Mouse (Mus musculus) erythroid progenitor cell, adult 5-6 weeks (primary cell): ENCODE measurements around the gene Gm4131. TPM values are rescaled to one million over a fixed set of nuclear protein-coding genes. Genes with fewer than 3 reads are reported as not detected.

Source experiments
- ATAC-seq: replicated peaks from 2 replicates; pipeline ENCODE4 v1.8.0; 2016; ENCODE audit warnings: moderate number of reproducible peaks, mild to moderate bottlenecking, moderate TSS enrichment, inconsistent platforms; ENCODE audit not compliant: poor library complexity, low FRiP score, severe bottlenecking
- total RNA-seq, 2 experiments: library from RNA; stranded (forward) in 1 of 2; stranded (reverse) in 1 of 2; fragments of 150-400 nt in 1 of 2; fragments of 186-747, 209-891 nt in 1 of 2; gene quantifications; 2 replicates each; pipeline versions ENCODE4 v1.2.3 to v1.2.4; 2015 to 2017; ENCODE audit warnings: low replicate concordance in 2 of 2

Gm4131 gene
- total RNA-seq, 2 experiments from 2014 or later, result not detected

DNA sequence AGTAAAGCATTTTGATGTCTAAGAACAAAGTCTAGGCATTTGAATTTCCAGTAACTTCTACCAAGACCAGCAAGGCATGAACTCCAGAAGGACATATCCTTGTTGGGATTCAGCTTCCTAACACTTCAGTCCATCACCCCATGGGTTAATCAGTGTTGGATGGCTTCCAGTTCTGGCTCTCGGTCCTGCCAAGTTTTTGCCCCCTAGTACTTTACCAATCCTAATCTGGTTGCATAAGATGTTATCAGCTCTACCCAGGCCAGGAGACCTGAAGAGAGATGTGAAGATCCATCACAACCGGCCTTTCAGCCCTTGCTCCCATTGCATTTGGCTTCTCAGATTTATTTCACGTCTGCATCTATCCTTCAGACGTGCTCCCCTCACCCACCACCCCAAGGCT lies 144.5 kb downstream of the Gm4131 start:
- ATAC-seq, result no peak

GRCm38 (mm10) chr14:62417501-62417900 lies 149.2 kb downstream of the Gm4131 start:
- no peak for ATAC-seq

GRCm38 (mm10) chr14:62416742-62417134 lies 150.0 kb downstream of the Gm4131 start:
- no peak for ATAC-seq

DNA sequence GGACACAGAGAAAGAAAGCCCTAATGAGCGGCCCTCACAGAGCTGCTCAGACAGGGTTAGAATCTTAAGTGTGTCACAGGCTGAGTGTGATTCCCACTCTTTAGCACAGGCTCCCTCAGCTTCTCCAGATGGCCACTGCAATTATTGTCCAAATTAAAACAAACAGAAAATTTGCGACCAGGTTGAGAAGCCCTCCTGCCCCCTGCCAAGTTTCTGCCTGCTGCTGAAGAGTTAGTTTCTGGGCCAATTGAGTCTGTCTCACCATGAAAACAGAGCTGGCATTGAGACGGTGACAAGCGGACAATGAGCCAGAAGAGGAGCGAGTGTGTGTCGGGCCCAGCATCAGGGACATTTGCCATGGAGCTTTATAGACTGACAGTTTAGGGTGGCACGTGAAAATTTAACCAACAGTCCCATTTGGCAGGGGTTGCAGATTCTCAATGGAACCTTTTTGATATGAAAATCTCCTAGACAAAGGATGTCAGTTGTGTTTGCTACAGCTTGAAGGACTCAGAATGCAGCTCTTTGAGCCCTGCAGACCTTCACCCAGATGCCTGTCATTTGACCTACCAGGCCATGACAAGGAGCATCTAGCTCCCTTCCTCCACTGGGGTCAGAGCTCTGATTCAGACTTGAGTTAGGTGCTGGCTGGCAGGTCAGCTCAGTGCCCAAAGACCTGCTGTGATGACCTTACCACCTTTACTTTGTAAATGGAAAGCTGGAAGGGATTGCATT lies 150.5 kb downstream of the Gm4131 start:
- ATAC-seq, result no peak

Other genes starting within 250 kb of the Gm4131 start
- gene Gucy1b2, start 110.6 kb downstream of the Gm4131 start, total RNA-seq (2015; ENCODE audit: low replicate concordance), result not detected in 2 replicates
- gene Gucy1b2, start 110.6 kb downstream of the Gm4131 start, total RNA-seq (2017; ENCODE audit: low replicate concordance), result not detected in 2 replicates
- gene Fam124a, start 11.2 kb downstream of the Gm4131 start, total RNA-seq (2015; ENCODE audit: low replicate concordance), result not detected in 2 replicates
- not detected in 2 replicates for gene Fam124a, start 11.2 kb downstream of the Gm4131 start, total RNA-seq (2017; ENCODE audit: low replicate concordance)
- gene Serpine3, start 96.7 kb upstream of the Gm4131 start, total RNA-seq (2015; ENCODE audit: low replicate concordance), result not detected in 2 replicates
- gene Serpine3, start 96.7 kb upstream of the Gm4131 start, total RNA-seq (2017; ENCODE audit: low replicate concordance), result not detected in 2 replicates
- 45.0 and 75.9 TPM in 2 replicates for gene Ints6, start 194.2 kb upstream of the Gm4131 start, total RNA-seq (2015; ENCODE audit: low replicate concordance)
- gene Ints6, start 194.2 kb upstream of the Gm4131 start, total RNA-seq (2017; ENCODE audit: low replicate concordance), result 71.6 and 73.5 TPM in 2 replicates